Mouse (Mus musculus) regulatory T cell (primary cell): Measurements from ENCODE around the gene Rgma.

Experiments used
- in situ Hi-C: fragments of 300-600 bp; cut with MboI, MseI; formaldehyde crosslinking; loops from one replicate; pipeline ENCODE4 v1.15.1; 2025; ENCODE audit warnings: high pct_unique_total_duplicates

The Rgma gene

DNA sequence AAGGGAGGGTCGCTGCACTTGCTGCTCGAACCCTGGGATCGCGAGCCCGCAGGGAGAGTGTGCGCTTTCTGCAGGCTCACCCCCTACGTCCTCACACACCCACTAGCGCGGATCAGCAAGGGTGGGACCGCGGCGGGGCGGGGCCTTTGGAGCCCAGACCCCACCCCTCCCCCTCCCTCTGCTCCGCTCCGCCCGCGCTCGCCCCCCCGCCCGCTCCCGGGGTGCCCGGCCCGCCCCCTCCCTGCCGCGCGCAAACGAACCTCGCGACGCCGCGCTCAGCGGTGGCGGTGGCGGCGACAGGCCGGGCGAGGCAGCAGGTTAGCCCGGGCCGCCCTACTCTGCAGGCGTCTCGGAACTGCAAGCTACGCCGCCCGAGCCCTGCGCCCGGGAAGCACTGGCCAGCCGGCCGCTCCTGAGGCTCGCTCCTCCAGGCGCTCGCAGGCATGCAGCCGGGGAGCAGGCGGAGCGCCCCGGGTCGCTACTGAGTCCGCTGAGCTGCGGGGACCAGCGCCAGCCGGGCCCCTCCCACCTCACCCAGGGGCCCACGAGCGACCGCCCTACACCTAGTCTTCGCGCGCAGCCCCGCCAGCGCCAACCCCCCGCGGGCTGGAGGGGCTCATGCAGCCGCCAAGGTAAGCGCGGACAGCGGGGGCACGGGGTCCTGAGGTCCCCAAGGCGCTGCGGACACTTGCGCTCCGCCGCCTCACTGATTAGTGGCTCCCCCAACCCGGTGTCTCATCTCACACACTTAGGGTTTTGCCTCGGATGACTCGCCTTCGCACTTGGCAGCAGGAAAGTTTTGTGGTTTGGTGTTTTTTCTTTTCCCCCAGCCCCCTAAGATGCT lies at the start of gene Rgma:
Gene Rgma, plus strand, starts transcription at position 253 of the 844 bp plus-strand sequence.
- in situ Hi-C loops = loop anchor here (25.0 kb wide), 1 partner anchor 1138 kb away; no protein-coding TSS in a partner anchor

DNA sequence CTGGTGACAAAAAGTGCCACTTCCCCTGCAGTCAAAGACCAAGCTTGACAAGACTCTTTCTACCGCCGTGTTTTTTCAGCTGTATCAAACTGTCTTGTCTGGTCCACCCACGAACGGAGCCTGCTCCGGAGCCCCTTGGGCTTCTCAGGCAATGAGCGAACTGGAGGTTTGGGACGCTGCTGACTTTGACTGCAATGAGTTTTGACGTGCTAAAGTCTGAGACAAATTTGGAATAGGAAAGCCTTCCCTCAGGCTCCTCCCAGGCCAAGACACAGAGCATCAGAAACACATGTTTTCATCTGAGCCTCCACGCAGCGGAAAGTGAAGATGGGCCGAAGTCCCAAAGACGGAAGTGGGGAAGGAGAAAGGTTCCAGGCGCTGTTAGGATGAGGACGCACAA lies 49.1 kb upstream of the Rgma start:
- in situ Hi-C loops = no loop called here

DNA sequence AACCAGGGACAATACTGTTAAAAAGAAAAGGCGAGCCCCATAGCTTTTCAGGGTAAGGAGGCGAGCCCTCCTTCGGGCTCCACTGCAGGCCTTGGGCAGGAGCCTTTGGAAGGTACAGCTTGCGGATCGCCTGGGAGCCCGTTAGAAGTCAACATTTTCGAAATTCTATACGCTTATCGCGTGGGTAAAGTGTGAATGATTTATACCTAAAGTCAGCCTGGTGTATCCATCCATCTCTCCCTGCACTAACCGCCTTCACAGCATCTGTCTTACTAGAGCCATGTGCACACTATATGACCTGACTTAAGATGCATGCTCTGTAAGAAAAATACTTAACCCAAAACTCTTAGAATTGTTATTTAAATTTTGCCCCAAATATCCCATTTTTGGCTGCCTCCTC lies 48.6 kb upstream of the Rgma start:
- in situ Hi-C loops = no loop called here

DNA sequence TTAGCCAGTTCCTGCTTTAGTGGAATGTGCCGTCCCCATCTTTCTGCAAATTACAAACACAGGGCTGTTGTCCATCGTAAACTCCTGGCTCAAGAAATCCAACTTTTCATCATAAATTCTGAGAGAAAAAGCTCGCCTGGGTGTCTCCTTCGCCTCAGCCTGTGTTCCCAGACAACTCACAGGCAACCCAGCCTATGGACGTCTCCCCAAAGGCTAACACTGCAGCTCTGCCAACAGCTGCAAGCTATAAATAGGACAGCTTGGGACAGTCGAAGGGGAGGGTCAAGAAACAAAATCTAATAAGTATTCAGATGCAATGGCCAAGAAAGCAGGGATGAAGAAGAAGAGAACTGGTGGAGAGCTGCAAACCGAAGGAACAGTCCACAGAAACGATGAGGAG lies 48.1 kb upstream of the Rgma start:
- in situ Hi-C loops = no loop called here

DNA sequence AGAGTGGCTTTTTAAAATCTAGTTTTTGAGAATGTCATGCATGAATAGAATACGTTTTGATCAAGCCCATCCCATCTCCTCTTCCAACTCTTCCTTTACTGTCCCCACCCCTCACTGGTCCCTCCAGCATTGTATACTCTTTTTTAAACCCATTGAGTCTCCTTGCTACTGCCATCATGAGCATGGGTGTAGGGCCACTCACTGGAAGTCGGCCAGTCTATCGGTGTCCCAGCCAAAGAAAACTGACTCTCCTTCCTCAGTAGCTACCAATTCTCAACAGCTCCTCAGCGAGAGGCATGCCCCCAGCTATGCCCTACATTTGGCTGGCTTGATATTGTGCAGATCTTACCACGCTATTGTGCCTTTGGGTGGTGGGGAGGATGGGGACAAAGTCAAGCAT lies 47.7 kb upstream of the Rgma start:
- in situ Hi-C loops = no loop called here

DNA sequence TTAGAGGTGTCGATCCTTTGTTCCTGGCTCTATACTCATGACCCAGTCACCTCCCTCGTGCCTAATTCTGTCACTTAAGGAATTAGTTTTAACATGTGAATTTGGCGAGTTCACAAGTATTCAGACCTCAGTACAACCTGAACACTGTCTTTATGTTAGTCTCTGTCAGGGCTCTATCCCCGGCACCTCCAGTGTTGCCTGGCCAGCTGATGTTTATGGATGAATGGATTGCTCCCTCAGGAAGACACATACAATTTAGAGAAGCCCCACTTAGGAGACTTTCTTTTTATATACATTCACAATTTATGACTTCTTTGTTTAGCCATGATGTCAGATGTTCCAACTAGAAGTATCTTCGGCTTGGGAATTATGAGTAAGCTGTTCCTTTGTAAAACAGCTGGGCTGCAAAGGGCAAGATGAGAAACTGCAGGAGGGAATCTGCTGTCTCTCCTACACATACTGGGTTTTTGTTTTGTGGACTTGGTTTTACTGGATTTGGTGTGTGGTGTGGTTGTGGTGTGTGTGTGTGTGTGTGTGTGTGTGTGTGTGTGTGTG lies 46.6 kb upstream of the Rgma start:
- in situ Hi-C loops = no loop called here

DNA sequence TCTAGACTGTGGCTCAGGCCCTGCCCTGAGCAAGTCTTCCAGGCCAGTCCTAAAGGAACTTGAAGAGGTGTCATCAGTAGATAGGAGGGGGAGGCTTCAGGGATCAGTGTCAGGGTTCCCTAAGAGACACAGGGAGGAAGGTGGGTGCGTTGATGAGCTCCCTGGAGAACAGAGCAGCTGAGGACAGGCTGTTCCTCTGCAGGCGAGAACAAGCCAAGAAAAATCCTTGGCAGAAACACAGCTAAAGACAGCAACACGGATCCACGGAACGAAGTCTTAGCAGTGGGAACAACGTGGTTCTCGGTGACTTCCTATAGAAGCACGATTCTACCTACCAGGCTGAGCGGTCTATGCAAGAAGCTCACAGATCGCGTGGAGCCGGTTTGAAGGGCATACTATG lies 44.6 kb upstream of the Rgma start:
- in situ Hi-C loops = no loop called here

DNA sequence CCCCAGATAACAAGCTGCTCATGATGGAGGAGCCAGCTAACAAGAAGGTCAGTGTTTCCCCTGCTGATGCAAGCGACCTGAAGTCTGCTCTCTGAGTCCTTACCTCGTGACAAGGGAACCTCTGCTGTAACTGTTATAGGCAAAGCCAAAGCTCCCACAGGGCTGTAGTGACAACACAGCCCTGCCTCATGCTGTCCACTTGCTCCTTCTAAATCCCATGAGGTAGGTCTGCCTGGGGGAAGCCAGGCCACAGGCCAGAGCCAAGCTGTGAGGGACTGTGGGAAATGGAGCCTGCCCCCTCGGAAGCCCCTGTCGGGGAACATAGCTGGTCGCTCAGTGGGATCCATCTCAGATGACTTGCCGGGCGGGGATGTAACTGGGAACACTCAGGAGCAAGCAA lies 43.7 kb upstream of the Rgma start:
- in situ Hi-C loops = no loop called here

DNA sequence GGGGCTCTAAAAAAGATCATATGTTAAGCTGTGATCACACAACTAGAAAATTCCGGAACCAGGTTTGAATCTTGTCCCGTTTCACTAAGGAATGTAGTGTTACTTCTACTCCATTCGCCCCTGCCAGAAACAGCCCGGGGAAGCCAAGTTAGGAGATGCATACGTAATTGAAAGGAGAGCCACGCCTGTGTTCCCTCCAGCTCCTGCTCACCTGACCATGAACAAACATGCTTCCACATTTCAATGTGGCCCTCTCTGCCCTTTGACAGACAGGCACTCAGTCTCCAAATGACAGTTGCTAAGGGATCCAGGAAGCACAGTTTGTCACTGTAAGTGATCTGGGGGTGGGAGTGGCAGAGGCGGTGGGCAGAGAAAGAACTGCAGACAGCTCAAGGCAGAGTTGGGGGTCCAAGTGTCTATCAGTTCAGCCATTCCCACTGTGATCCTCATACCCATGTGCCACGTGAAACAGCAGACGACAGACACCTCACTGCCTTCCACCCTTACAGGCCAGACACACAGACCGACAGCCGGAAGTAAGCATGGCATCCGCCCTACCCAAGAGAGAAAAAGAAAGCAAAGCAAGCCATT lies 41.8 kb upstream of the Rgma start:
- in situ Hi-C loops = no loop called here

DNA sequence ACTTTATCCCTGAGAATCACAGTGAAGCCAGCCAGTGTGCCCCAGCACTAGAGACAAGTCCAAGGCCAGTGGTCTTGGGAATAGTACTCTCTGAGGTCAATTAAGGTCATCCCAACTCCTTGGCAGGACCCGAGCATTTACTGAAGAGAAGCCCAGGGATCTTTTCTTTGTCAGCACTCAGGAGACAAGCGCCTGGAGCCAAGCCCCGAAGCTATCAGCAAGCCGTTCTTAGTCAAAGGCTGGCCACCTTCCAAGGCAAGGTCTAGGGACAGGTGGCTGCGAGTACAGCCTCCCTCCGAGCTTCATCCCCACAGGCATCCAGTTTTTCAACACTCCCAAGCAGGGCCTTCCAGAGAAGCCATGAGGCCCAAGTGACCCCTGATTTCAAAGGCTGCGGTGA lies 40.4 kb upstream of the Rgma start:
- in situ Hi-C loops = no loop called here

DNA sequence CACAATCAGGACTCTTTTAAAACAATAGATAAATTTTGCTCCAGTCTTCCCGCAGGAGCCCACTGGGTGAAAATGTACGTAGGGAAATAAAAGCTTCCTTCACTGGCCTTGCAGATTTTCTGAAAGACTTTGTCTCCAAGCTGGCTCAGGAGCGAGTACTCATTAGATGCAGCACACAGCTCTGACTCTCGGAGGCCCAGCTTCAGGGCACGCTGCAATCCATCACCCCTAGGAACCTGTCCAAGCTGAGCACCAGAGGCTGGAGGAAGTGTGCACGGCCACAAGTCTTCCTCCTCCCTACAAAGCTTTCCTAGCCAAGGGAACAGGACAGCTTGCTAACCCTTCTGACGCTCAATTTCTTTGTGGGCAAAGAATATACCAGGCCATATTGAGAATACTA lies 38.9 kb upstream of the Rgma start:
- in situ Hi-C loops = no loop called here

DNA sequence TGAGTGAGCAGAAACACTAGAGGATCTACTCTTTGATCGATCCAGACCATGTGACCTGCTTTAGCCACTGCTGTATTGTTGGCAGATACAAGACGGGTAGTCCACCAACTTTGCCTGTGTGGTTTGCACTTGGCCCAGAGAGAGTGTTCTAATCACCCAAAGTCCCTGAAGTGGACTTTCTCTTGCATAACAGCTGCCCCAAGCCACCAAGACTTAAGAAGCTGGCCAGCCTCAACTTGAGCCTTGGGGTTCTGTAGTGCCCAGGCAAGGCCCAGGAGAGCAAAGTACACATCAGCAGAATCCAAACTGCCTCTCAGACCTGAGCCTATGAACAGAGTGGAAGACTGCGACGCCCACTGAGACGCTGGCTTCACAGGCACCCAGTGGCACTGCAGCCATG lies 37.0 kb upstream of the Rgma start:
- in situ Hi-C loops = no loop called here

DNA sequence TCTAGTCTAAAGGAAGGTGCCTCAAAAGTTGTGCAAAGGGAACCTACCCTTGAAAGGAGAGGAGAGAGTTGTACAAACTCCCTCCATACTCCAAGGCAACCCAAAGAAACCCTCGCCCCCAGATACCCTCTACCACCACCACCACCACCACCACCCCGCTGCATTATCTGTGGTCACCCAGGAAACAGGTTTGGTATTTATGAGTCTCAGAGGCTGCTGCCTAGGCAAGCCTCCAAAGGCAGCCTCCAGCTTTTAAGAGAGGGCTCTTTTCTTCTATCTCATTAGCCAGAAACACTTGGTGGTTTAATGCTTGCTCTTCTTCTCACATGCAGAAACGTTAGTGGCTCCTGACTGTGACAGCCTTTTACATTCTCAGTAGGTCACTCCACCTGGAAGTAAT lies 31.5 kb upstream of the Rgma start:
- in situ Hi-C loops = no loop called here

DNA sequence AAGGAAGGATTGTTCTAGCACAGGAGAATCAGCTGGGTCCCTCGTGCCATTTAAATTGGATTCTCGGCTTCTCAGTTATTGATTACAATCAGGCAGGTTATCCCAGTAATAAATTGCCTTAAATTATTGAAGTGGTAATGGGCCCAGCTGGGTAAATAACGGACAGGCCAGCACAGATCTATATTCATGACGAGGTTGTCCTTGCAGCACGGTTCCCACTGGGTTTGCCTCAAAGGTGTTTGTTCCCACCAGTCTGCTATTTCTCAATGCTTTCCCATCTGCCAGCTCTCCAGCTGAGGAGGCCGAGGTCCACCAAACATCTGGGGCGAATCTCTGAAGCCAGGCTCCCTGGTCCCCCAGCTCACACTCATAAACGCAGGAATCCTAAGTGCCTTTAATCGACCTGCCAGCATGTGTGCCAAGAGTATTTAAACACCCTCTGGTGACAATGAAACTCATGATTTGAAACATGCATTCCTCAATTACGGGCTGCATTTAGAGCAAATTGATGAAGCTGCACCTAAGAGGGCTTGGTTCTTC lies 26.7 kb upstream of the Rgma start:
- in situ Hi-C loops = no loop called here

DNA sequence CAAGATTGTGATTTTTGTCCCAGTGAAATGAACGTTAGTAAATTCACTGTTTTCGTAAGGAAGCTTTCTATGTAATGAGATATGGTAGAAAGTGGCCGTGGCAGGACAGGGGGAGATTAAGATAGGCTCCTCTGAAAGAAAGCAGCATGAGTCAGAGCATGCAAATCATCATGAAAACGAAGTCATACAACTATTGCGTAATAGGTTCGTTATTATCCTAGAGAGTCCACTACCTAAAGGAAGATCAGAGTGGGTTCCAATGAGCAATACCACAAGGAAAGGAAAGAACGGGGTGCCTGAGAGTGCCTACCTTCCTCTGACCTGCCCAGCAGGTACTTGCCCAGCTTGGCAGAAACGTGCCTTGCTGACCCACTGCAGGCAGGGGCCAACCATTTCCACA lies 26.2 kb upstream of the Rgma start:
- in situ Hi-C loops = no loop called here

DNA sequence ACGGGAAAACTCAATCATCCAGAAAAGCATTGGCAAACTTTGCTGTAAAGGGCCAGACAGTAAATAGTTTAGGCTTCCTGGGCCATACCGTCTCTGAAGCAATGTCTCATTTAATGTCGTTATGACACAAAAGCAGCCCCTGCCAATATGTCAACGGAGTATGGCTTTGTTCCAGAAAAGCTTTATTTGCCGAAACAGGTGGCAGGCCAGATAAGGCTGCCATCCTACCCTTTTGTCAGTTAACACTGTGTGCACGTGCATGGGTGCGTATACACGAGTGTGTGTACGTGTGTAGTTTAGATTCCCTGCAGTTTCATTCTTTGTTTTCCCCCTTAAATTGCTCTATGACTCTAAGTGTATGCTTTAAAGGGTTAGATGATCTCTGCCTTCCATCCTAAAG lies 20.1 kb upstream of the Rgma start:
- in situ Hi-C loops = no loop called here

DNA sequence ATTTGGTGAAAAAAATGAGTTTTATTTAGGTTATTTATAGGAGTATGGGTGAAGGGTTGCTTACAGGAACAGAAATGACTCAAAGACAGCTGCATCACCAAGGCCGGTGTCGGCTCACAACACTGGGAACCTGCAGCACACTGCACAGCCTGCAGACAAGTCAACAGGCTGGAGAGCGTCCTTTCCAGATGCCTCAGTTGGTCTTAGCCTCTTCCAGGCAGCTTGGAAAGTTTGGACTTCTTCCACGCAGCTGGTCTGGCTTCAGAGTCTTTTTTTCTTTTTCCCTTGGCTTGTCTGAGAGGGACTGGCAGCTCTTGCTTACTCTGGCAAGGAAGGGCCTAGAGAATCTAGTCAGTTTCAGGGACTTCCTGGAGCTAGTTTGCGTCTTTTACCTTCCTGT lies 18.4 kb upstream of the Rgma start:
- in situ Hi-C loops = no loop called here

DNA sequence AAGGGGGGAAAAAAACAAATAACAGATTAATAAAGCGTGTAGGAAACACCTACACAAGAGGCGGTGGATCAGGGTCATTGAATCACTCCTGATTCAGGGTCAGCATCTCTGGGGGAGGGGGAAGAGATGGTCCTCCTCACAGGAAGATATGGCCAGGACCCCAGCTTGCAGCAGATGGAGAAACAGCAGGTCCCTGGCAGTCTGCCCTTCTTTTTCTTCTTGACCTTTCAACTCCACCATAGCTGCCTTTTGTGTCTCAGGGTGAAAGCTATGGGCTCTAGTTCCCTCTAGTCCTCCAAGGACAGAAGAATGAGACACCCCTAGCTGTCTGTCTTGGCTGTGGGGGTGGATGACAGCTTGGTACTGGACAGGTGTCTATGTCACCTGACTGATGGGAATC lies 17.7 kb upstream of the Rgma start:
- in situ Hi-C loops = no loop called here

DNA sequence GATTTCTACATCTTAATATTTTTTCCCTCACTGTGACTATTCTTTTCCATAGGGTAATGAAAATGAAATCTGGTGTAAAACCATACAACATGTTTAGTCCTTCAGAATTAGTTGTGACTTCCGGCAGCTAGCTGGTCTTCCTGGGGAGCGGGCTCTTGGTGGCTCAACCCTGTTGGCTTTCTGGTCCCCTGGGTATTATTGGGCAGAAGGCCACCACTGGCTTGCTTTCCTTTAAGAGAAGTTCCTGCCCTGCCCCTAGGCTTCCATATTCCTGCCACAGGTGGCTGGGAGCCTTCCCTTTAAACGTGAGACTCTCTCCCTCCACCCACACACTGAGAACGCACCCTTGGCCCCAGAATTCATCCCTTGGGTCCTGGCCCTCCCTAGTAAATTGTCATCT lies 9.8 kb upstream of the Rgma start:
- in situ Hi-C loops = no loop called here

DNA sequence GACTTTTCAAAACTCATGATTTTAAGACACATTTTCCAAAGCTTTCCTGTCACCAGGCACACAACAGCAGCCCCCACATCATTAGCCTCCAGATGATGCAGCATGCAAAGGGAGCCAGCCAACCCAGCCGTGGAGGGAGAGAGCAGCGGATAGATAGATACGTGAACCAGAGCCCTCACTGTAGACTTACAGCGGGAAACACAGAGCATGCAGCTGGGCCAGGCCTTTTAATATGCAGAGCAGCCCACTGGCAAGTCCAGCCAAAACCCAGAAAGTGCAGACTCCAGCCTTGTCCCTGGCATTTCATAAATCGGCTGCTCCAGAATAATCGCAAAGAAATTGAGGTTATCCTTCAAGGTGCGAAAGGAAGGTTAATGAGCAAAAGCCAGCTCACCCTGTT lies 9.3 kb upstream of the Rgma start:
- in situ Hi-C loops = no loop called here

DNA sequence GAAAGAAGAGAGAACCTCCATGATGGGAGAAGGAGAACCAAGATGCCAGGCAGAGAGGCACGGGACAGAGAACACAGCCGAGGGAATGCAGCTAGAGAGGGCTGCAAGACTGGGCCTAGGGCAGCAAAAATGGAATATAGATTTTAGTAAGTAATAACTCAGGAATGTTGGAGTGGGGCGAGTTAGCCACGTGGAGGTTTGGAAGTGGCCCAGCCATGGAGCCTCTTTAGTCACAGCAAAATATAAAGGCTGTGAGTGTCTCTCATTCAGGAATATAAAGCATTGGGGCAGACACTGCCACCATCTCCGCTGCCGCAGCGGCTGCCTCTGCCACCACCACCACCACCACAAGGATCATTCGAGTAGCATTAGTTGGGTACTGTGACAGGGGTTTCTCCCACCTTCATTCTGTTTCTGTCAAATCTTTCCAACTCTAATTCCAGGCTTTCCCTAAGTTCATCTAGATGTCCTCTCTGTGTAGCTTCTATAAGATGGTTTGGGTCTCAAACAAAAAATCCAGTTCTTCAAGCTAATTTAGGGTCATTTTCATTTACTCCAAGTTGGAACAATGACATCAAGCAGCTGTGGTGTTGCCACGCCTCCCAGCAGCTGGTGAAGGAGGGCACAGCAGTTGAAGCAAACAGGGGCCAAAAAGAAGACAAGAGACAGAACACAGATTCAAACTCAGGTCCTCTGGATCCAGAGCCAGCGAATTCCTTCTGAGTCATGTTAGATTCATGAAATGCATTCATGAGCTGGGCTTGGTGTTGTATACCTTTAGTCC lies 7.4 kb upstream of the Rgma start:
- in situ Hi-C loops = no loop called here

DNA sequence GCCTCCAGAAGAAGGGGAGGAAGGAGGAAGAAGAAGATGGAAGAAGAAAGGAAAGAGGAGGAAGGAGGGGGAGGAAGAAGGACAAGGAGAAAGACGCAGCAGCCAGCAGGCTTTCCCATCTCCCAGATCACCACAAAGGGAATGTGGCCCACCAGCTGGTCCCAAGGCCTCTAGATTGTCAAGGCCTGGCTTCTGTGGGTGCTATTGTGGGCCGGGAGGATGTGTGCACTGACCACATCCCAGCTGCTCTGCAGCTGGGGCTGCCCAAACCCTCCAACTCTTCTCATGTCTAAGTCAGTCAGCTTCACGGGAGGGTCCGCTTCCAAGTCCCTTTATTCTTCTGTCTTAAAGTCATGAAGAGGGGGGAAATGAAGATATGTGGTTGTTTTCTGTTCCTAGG lies 5.3 kb upstream of the Rgma start:
- in situ Hi-C loops = no loop called here
